Mouse (Mus musculus): ENCODE data around the gene Nrbp1. TPM values are rescaled to one million over a fixed set of nuclear protein-coding genes. Genes with fewer than 3 reads are reported as not detected.

The Nrbp1 gene
- 157 and 161 TPM in 2 replicates for polyA plus RNA-seq (2014; fragmentation: Nextera tagmentation; extraction: Ambion mirVana)

DNA sequence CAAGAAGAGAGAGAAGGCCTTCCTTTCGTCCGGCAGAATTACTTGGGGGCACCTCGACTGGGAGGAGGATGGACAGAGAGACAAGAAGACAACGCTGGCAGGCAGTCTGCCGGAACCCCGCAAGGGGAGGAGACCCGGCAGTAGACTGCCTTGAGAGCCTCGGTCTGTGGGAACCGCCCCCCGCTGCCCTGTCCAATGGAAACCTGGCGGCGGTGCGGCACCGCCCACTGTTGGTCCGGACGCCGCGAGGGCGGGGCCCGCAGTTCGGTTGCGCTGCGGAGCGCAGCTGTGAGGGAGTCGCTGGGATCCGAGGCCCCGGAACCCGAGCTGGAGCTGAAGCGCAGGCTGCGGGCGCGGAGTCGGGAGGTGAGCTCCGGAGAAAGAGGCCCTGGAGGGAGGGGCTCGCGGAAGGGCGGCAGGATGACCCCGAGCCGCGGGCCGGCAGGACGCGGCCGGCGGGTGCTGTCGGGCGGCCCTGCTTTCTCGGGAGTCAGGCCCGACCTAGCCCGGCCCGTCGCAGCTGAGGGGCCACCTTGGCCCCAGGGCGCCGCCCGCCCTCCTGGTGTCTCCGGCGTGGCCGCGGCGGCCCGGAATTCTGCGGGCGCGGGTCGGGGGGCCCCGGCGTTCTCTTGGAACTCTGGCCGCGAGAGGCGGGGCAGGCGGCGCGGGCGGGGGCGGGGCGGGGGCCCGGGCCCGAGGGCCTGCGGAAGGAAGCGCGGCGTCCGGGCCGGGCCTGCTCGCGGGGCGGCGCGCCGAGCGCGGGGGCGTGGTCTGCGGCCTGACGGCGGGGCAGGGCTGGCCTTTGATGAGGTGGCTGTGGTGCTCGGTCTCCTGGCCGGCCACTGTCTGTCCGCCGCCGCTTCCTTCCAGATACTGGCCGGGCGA, at the start of gene Nrbp1, which contains the start of gene Gm9970:
Gene Nrbp1 (plus strand): TSS at position 228 of the 885 bp plus-strand sequence.
Gene Gm9970 (minus strand): TSS at position 596 of the 885 bp plus-strand sequence.
- H3K27ac ChIP-seq (ENCODE audit: low read depth, low read length) = peak within 1 kb of the TSS; percentile 93
- peaks cover 8% of the 10 kb centered on the region for H3K4me1 ChIP-seq (ENCODE audit: control insufficient read depth, insufficient read depth, low read length)
- 1% methylated on average over 59 of the region's 103 CpGs for WGBS
- H3K9me3 ChIP-seq (ENCODE audit: control insufficient read depth, low read length) = no peaks in the 10 kb centered on the region
- H3K4me2 ChIP-seq (ENCODE audit: low read depth, low read length) = peak within 1 kb of the TSS; percentile 84
- peak within 1 kb of the TSS; percentile 91 for H3K4me3 ChIP-seq (ENCODE audit: low read depth, low read length)
- H3K27me3 ChIP-seq (ENCODE audit: control insufficient read depth, insufficient read depth, low read length) = no peaks in the 10 kb centered on the region
- peak; percentile 99 for ATAC-seq (ENCODE audit: low read depth)
- peaks cover 15% of the 10 kb centered on the region for H3K36me3 ChIP-seq (ENCODE audit: control insufficient read depth, insufficient read depth, low read length)
- H3K9ac ChIP-seq (replicated peaks; ENCODE audit: low read depth, low read length) = peak within 1 kb of the TSS; percentile 93

- H3K4me2 ChIP-seq (ENCODE audit: low read depth, low read length) = peak overlapping the region; percentile 78
- no peaks in the 10 kb centered on the region for H3K27me3 ChIP-seq (ENCODE audit: control insufficient read depth, insufficient read depth, low read length)
- no peaks in the 10 kb centered on the region for H3K9me3 ChIP-seq (ENCODE audit: control insufficient read depth, low read length)
- WGBS = 17% methylated on average over 41 of the region's 42 CpGs
- peak overlapping the region; percentile 72; the same call in 1 of the 2 replicates for H3K27ac ChIP-seq (ENCODE audit: low read depth, low read length)
- H3K9ac ChIP-seq (replicated peaks; ENCODE audit: low read depth, low read length) = peak overlapping the region; percentile 67
- H3K4me3 ChIP-seq (ENCODE audit: low read depth, low read length) = peak overlapping the region; percentile 72
- peaks cover 53% of the 10 kb centered on the region for H3K36me3 ChIP-seq (ENCODE audit: control insufficient read depth, insufficient read depth, low read length)
- peak; percentile 53 for ATAC-seq (ENCODE audit: low read depth)
- peaks cover 17% of the 10 kb centered on the region for H3K4me1 ChIP-seq (ENCODE audit: control insufficient read depth, insufficient read depth, low read length)
Observed at GRCm38 (mm10) chr5:31192045-31192938, 48.4 kb upstream of the Nrbp1 start.

DNA sequence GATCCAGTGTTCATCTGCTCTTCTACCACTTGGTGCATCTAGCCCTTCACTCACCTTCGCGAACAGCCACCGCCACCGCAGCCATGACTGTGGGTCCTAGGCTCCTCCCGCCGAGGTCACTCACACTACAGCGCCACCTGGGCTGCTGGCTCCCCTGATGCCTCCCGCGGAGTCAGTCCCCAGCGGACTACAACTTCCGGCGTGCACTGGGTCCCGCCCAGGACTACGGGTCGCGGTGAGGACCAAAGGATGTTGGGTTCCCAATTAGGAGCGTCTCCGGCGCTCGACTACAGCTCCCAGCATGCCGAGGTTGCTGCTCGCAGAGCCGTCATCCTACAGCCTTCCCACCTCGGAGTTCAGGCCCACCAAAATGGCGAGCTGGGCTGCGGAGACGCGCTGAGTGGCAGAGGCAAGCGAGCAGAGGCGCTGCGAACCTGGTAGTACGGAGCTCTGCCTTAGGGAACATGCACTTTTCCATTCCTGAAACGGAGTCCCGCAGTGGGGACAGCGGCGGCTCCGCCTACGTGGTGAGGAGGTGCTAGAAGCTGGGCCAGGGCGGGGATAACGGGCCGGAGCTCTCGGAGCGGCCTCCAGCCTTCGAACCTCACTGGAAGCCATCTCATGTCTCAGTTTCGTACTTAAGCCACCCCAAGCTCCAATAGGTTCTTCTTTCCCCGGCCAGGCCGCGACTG, 47.6 kb upstream of the Nrbp1 start, which contains the start of the genes Snx17 and Eif2b4:
Gene Snx17 (plus strand): TSS at position 289 of the 692 bp plus-strand sequence.
Gene Eif2b4 (minus strand): TSS at position 492 of the 692 bp plus-strand sequence.
- peaks cover 53% of the 10 kb centered on the region for H3K36me3 ChIP-seq (ENCODE audit: control insufficient read depth, insufficient read depth, low read length)
- WGBS = under 1% methylated on average over 48 of the region's 48 CpGs
- peak within 1 kb of the TSS; percentile 74 for H3K9ac ChIP-seq (replicated peaks; ENCODE audit: low read depth, low read length)
- peak within 1 kb of the TSS; percentile 95 for H3K4me2 ChIP-seq (ENCODE audit: low read depth, low read length)
- peak within 1 kb of the TSS; percentile 72 for H3K4me3 ChIP-seq (ENCODE audit: low read depth, low read length)
- ATAC-seq (ENCODE audit: low read depth) = peak; percentile 97
- no peaks in the 10 kb centered on the region for H3K27me3 ChIP-seq (ENCODE audit: control insufficient read depth, insufficient read depth, low read length)
- H3K27ac ChIP-seq (ENCODE audit: low read depth, low read length) = peak within 1 kb of the TSS; percentile 80
- H3K4me1 ChIP-seq (ENCODE audit: control insufficient read depth, insufficient read depth, low read length) = peaks cover 17% of the 10 kb centered on the region
- H3K9me3 ChIP-seq (ENCODE audit: control insufficient read depth, low read length) = no peaks in the 10 kb centered on the region

DNA sequence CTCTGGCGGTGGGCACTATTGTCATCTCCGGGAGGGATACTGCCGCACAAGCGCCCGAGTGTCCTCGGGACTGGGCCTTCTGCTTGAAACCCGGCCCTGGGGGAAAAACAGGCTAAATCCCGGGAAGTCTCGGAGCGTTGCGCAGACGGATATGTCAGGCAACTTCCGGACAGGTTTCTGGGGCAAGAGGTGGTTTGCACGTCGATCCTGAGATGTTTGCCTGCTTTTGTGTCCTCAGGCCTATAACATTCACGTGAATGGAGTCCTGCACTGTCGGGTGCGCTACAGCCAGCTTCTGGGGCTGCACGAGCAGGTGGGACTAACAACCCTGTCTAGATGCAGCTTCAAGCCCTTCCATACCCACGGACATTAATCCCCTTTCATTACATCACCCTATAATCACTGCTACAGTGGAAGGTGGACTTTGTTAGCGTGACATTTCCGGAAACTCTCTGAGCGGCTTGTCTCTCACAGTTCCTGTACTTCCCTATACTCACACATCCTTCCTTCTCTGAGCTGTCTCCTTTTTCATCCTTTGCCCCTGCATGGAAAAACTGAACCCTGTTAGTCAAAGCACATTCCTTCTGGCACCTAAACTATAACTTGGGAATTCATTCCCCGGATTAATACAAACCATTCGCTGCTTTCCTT, 46.9 kb upstream of the Nrbp1 start:
- H3K9me3 ChIP-seq (ENCODE audit: control insufficient read depth, low read length) = no peaks in the 10 kb centered on the region
- peak overlapping the region; percentile 95 for H3K4me2 ChIP-seq (ENCODE audit: low read depth, low read length)
- ATAC-seq (ENCODE audit: low read depth) = no peak
- peaks cover 56% of the 10 kb centered on the region for H3K36me3 ChIP-seq (ENCODE audit: control insufficient read depth, insufficient read depth, low read length)
- peak overlapping the region; percentile 72 for H3K4me3 ChIP-seq (ENCODE audit: low read depth, low read length)
- H3K9ac ChIP-seq (replicated peaks; ENCODE audit: low read depth, low read length) = peak overlapping the region; percentile 74
- peaks cover 17% of the 10 kb centered on the region for H3K4me1 ChIP-seq (ENCODE audit: control insufficient read depth, insufficient read depth, low read length)
- 12% methylated on average over 25 of the region's 25 CpGs for WGBS
- H3K27me3 ChIP-seq (ENCODE audit: control insufficient read depth, insufficient read depth, low read length) = no peaks in the 10 kb centered on the region
- peak overlapping the region; percentile 80 for H3K27ac ChIP-seq (ENCODE audit: low read depth, low read length)

DNA sequence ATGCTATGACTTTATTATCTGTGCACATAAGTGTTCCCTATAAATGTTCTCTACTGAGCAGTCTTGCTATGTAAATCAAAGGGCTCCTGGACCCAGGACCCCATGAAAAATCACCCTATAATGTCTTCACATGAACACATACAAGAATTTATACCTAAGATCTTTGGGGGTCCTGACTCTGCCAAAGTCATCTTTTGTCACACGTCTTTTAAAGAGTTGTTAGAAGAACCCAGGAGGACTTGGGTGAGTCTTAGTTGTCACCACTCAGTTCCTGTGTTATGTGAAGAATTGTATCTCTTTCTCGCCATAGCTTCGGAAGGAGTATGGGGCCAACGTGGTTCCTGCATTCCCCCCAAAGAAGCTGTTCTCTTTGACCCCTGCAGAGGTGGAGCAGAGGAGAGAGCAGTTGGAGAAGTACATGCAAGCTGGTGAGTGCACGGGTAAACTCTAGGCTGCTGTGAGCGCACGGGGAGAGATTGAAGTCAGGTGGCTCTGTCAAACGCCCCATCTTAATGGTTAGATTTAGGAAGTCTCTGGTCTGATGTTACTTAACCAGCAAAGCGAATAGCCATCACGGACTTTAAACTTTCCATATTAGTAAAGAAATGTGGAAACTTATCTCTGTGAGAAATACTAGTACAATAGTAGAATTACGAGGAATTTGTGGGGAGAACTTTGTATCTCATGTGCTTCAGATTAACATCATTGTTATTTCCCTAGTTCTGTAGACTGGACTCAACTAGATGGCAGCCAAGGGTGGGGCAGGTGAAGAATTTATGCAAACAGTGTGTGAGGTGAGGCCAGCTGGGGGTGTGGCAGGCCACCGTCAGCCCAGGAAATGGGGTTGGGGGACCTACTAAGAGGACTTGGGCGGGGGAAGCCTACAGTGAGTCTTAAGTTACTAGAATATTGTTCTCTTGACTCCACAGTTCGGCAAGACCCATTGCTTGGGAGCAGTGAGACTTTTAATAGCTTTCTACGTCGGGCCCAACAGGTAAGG, 45.9 kb upstream of the Nrbp1 start:
- no peak overlapping the region for H3K9ac ChIP-seq (replicated peaks; ENCODE audit: low read depth, low read length)
- peak overlapping the region; percentile 95; the same call in 1 of the 2 replicates for H3K4me2 ChIP-seq (ENCODE audit: low read depth, low read length)
- no peaks in the 10 kb centered on the region for H3K9me3 ChIP-seq (ENCODE audit: control insufficient read depth, low read length)
- peaks cover 17% of the 10 kb centered on the region for H3K4me1 ChIP-seq (ENCODE audit: control insufficient read depth, insufficient read depth, low read length)
- peaks cover 59% of the 10 kb centered on the region for H3K36me3 ChIP-seq (ENCODE audit: control insufficient read depth, insufficient read depth, low read length)
- H3K27ac ChIP-seq (ENCODE audit: low read depth, low read length) = no peak overlapping the region
- no peak for ATAC-seq (ENCODE audit: low read depth)
- WGBS = 94% methylated on average over 16 of the region's 16 CpGs
- H3K4me3 ChIP-seq (ENCODE audit: low read depth, low read length) = peak overlapping the region; percentile 72; the same call in 1 of the 2 replicates
- no peaks in the 10 kb centered on the region for H3K27me3 ChIP-seq (ENCODE audit: control insufficient read depth, insufficient read depth, low read length)

- Histone ChIP-seq H3K4me1 (ENCODE audit: control insufficient read depth, insufficient read depth, low read length) (peaks cover 25% of the 10 kb centered on the region), H3K4me3 (ENCODE audit: low read depth, low read length) (no peak overlapping the region), H3K27me3 (ENCODE audit: control insufficient read depth, insufficient read depth, low read length) (no peaks in the 10 kb centered on the region), H3K9ac (replicated peaks; ENCODE audit: low read depth, low read length) (no peak overlapping the region), H3K4me2 (ENCODE audit: low read depth, low read length) (no peak overlapping the region), H3K36me3 (ENCODE audit: control insufficient read depth, insufficient read depth, low read length) (peaks cover 58% of the 10 kb centered on the region), H3K27ac (ENCODE audit: low read depth, low read length) (no peak overlapping the region), H3K9me3 (ENCODE audit: control insufficient read depth, low read length) (peaks cover 5% of the 10 kb centered on the region)
- WGBS = 94% methylated on average over 4 of the region's 4 CpGs
- ATAC-seq (ENCODE audit: low read depth) = no peak
Observed at GRCm38 (mm10) chr5:31195671-31196070, 45.0 kb upstream of the Nrbp1 start.

DNA sequence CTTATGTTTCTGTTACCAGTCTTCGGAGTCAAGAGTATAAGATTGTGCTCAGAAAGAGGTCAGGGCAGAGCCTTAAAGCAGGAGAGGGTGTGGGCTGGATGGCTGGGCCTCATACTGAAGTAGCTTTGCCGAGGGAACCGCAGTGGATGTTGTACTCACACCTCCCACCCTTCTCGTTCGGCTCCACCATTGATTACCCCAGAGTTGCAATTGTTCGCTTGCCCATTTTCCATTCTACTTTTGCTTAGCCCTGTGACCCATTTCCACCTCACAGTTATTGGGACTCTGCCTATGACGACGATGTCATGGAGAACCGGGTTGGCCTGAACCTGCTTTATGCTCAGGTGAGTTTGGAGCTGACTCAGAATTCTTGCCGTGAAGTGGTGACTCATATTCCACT, 44.5 kb upstream of the Nrbp1 start:
- Histone ChIP-seq H3K27me3 (ENCODE audit: control insufficient read depth, insufficient read depth, low read length) (no peaks in the 10 kb centered on the region), H3K4me2 (ENCODE audit: low read depth, low read length) (no peak overlapping the region), H3K36me3 (ENCODE audit: control insufficient read depth, insufficient read depth, low read length) (peaks cover 57% of the 10 kb centered on the region), H3K9ac (replicated peaks; ENCODE audit: low read depth, low read length) (no peak overlapping the region), H3K4me3 (ENCODE audit: low read depth, low read length) (no peak overlapping the region), H3K9me3 (ENCODE audit: control insufficient read depth, low read length) (peaks cover 5% of the 10 kb centered on the region), H3K27ac (ENCODE audit: low read depth, low read length) (no peak overlapping the region), H3K4me1 (ENCODE audit: control insufficient read depth, insufficient read depth, low read length) (peaks cover 29% of the 10 kb centered on the region)
- WGBS = 92% methylated on average over 10 of the region's 10 CpGs
- no peak for ATAC-seq (ENCODE audit: low read depth)

Data from neural tube, embryonic 14.5 days (tissue).